Mouse (Mus musculus) intestine, embryonic 16.5 days (tissue): Measurements from ENCODE around the gene Smim14. TPM values are rescaled to one million over a fixed set of nuclear protein-coding genes. Genes with fewer than 3 reads are reported as not detected.

Experiments
- ATAC-seq: fragments of 200-750 bp; cut with Nextera tagmentation; 2 replicates; pipeline ENCODE4 v1.8.0; 2017; ENCODE audit warnings: moderate TSS enrichment, moderate library complexity
- H3K27ac ChIP-seq: fragments of 300-500 bp; sonication (generic); 2 replicates; pipeline ENCODE4 v1.5.1; 2014; ENCODE audit warnings: mild to moderate bottlenecking, low read length
- H3K27me3 ChIP-seq: fragments of 300-500 bp; sonication (generic); replicated peaks from 2 replicates; pipeline ENCODE4 v1.6.1; 2014; ENCODE audit warnings: low read length, control low read depth, mixed read lengths; ENCODE audit not compliant: control insufficient read depth, insufficient read depth
- H3K36me3 ChIP-seq: fragments of 300-500 bp; sonication (generic); 2 replicates; pipeline ENCODE4 v1.6.1; 2014; ENCODE audit warnings: low read length, control low read depth; ENCODE audit not compliant: control insufficient read depth, insufficient read depth
- H3K4me1 ChIP-seq: fragments of 300-500 bp; sonication (generic); 2 replicates; pipeline ENCODE4 v1.6.1; 2014; ENCODE audit warnings: low read length, control low read depth, mixed read lengths; ENCODE audit not compliant: control insufficient read depth, insufficient read depth
- H3K4me2 ChIP-seq: fragments of 300-500 bp; sonication (generic); 2 replicates; pipeline ENCODE4 v1.6.1; 2014; ENCODE audit warnings: low read depth, low read length, control low read depth
- H3K4me3 ChIP-seq: fragments of 300-500 bp; sonication (generic); 2 replicates; pipeline ENCODE4 v1.5.1; 2014; ENCODE audit warnings: mild to moderate bottlenecking, low read length
- H3K9ac ChIP-seq: fragments of 300-500 bp; sonication (generic); 2 replicates; pipeline ENCODE4 v1.6.1; 2014; ENCODE audit warnings: low read depth, low read length
- H3K9me3 ChIP-seq: fragments of 300-500 bp; sonication (generic); 2 replicates; pipeline ENCODE4 v1.6.1; 2016; ENCODE audit warnings: low read length, control low read depth; ENCODE audit not compliant: control insufficient read depth
- WGBS: fragments of 180-500 bp; shearing (Covaris S2); extraction: QIAGEN DNeasy Blood & Tissue Kit; methylation state at CpG from one replicate; pipeline ENCODE4 v1.1.7; 2014; 5-methylcytosine and 5-hydroxymethylcytosine counted together
- polyA plus RNA-seq: library from polyadenylated mRNA; unstranded; fragments of >200 nt; fragmentation: Nextera tagmentation; extraction: Ambion mirVana; gene quantifications from 2 replicates; pipeline ENCODE4 v1.2.1, GENCODE M21; 2015

Gene Smim14
- polyA plus RNA-seq, 1 experiment from 2014 or later, result 153 TPM

GRCm38 (mm10) chr5:65457846-65458245 is 79.1 kb downstream of the Smim14 start:
- Histone ChIP-seq H3K4me3 (no peak overlapping the region), H3K9me3 (no peaks in the 10 kb centered on the region), H3K27ac (peak overlapping the region; percentile 59; the same call in 1 of the 2 replicates), H3K9ac (no peak overlapping the region), H3K4me2 (no peak overlapping the region), H3K4me1 (0 out of 2 replicates have a peak, but pooled peaks cover 4% of the 10 kb centered on the region), H3K27me3 (no peaks in the 10 kb centered on the region), H3K36me3 (no peaks in the 10 kb centered on the region)
- WGBS, result 60% methylated on average over 5 of the region's 5 CpGs
- no peak for ATAC-seq

- Histone ChIP-seq H3K36me3 (no peaks in the 10 kb centered on the region), H3K9me3 (no peaks in the 10 kb centered on the region), H3K9ac (no peak overlapping the region), H3K4me1 (0 out of 2 replicates have a peak, but pooled peaks cover 4% of the 10 kb centered on the region), H3K4me2 (no peak overlapping the region), H3K27me3 (no peaks in the 10 kb centered on the region), H3K4me3 (no peak overlapping the region), H3K27ac (peak overlapping the region; percentile 59)
- ATAC-seq, result peak; percentile 76
- 55% methylated on average over 7 of the region's 7 CpGs for WGBS
Observed at GRCm38 (mm10) chr5:65457086-65457827, 79.7 kb downstream of the Smim14 start.

- no peaks in the 10 kb centered on the region for H3K36me3 ChIP-seq
- H3K9me3 ChIP-seq, result no peaks in the 10 kb centered on the region
- 46% methylated on average over 5 of the region's 5 CpGs for WGBS
- ATAC-seq, result 0 out of 2 replicates have a peak, but pooled peaks have one; percentile 9
- no peak overlapping the region for H3K4me2 ChIP-seq
- no peak overlapping the region for H3K4me3 ChIP-seq
- no peak overlapping the region for H3K27ac ChIP-seq
- H3K9ac ChIP-seq, result no peak overlapping the region
- H3K27me3 ChIP-seq, result no peaks in the 10 kb centered on the region
- H3K4me1 ChIP-seq, result 0 out of 2 replicates have a peak, but pooled peaks cover 4% of the 10 kb centered on the region
Observed at GRCm38 (mm10) chr5:65454771-65455170, 82.2 kb downstream of the Smim14 start.

- no peak for ATAC-seq
- Histone ChIP-seq H3K27ac (no peak overlapping the region), H3K9ac (no peak overlapping the region), H3K4me1 (no peaks in the 10 kb centered on the region), H3K27me3 (no peaks in the 10 kb centered on the region), H3K4me2 (no peak overlapping the region), H3K4me3 (no peak overlapping the region), H3K36me3 (no peaks in the 10 kb centered on the region), H3K9me3 (no peaks in the 10 kb centered on the region)
- 83% methylated on average over 4 of the region's 4 CpGs for WGBS
Observed at GRCm38 (mm10) chr5:65448941-65449340, 88.0 kb downstream of the Smim14 start.

- no peak for ATAC-seq
- 81% methylated on average over 2 of the region's 2 CpGs for WGBS
Observed at GRCm38 (mm10) chr5:65447826-65448225, 89.2 kb downstream of the Smim14 start.

GRCm38 (mm10) chr5:65446756-65447155 is 90.2 kb downstream of the Smim14 start:
- Histone ChIP-seq H3K9me3 (no peaks in the 10 kb centered on the region), H3K27me3 (no peaks in the 10 kb centered on the region), H3K9ac (no peak overlapping the region), H3K27ac (no peak overlapping the region), H3K4me2 (no peak overlapping the region), H3K4me1 (no peaks in the 10 kb centered on the region), H3K4me3 (no peak overlapping the region), H3K36me3 (no peaks in the 10 kb centered on the region)
- no peak for ATAC-seq
- WGBS, result 65% methylated on average over 2 of the region's 2 CpGs

More at GRCm38 (mm10) chr5:65447826-65448225, 89.2 kb downstream of the Smim14 start:
- no peak overlapping the region for H3K4me2 ChIP-seq
- H3K4me3 ChIP-seq, result no peak overlapping the region
- H3K9me3 ChIP-seq, result no peaks in the 10 kb centered on the region
- no peak overlapping the region for H3K9ac ChIP-seq
- H3K36me3 ChIP-seq, result no peaks in the 10 kb centered on the region
- no peak overlapping the region for H3K27ac ChIP-seq
- no peaks in the 10 kb centered on the region for H3K27me3 ChIP-seq
- H3K4me1 ChIP-seq, result no peaks in the 10 kb centered on the region

GRCm38 (mm10) chr5:65444981-65445380 is 92.0 kb downstream of the Smim14 start:
- no peak overlapping the region for H3K4me3 ChIP-seq
- no peak overlapping the region for H3K4me2 ChIP-seq
- no peak for ATAC-seq
- no peak overlapping the region for H3K27ac ChIP-seq
- no peaks in the 10 kb centered on the region for H3K9me3 ChIP-seq
- no peaks in the 10 kb centered on the region for H3K27me3 ChIP-seq
- H3K4me1 ChIP-seq, result no peaks in the 10 kb centered on the region
- H3K36me3 ChIP-seq, result no peaks in the 10 kb centered on the region
- WGBS, result 68% methylated on average over 3 of the region's 6 CpGs
- no peak overlapping the region for H3K9ac ChIP-seq

- no peaks in the 10 kb centered on the region for H3K36me3 ChIP-seq
- no peak overlapping the region for H3K9ac ChIP-seq
- H3K9me3 ChIP-seq, result no peaks in the 10 kb centered on the region
- H3K27me3 ChIP-seq, result no peaks in the 10 kb centered on the region
- ATAC-seq, result no peak
- no peak overlapping the region for H3K27ac ChIP-seq
- no peak overlapping the region for H3K4me2 ChIP-seq
- no peak overlapping the region for H3K4me3 ChIP-seq
- H3K4me1 ChIP-seq, result peaks cover 9% of the 10 kb centered on the region
Observed at GRCm38 (mm10) chr5:65438041-65438440, 98.9 kb downstream of the Smim14 start.

GRCm38 (mm10) chr5:65435806-65436561 is 101.0 kb downstream of the Smim14 start, which contains the start of gene Ugdh:
Gene Ugdh, minus strand, starts transcription at chr5:65435949.
- peak within 1 kb of the TSS; percentile 83 for H3K4me3 ChIP-seq
- H3K27ac ChIP-seq, result peak within 1 kb of the TSS; percentile 84
- H3K27me3 ChIP-seq, result no peaks in the 10 kb centered on the region
- peaks cover 10% of the 10 kb centered on the region for H3K4me1 ChIP-seq
- H3K4me2 ChIP-seq, result peak within 1 kb of the TSS; percentile 73
- H3K36me3 ChIP-seq, result no peaks in the 10 kb centered on the region
- under 1% methylated on average over 51 of the region's 51 CpGs for WGBS
- ATAC-seq, result peak; percentile 98
- peak within 1 kb of the TSS; percentile 84 for H3K9ac ChIP-seq
- no peaks in the 10 kb centered on the region for H3K9me3 ChIP-seq
